Mouse (Mus musculus) urinary bladder, postnatal 14 days (tissue): Measurements from ENCODE around the gene Olfr1097.

Experiments used
- DNase-seq: peaks from one replicate; pipeline ENCODE4 v3.0.0; 2021; ENCODE audit warnings: low spot score

Gene Olfr1097

GRCm38 (mm10) chr2:86892116-86892515, at the start of gene Olfr1097:
Gene Olfr1097, minus strand, starts transcription at chr2:86892216.
- no peak for DNase-seq

GRCm38 (mm10) chr2:86926557-86926956, 34.5 kb upstream of the Olfr1097 start:
- no peak for DNase-seq

GRCm38 (mm10) chr2:86924445-86924844, 32.4 kb upstream of the Olfr1097 start, which contains the start of gene Olfr1098:
Gene Olfr1098, minus strand, starts transcription at chr2:86924545.
- no peak for DNase-seq

- no peak for DNase-seq
Observed at GRCm38 (mm10) chr2:86905647-86906046, 13.6 kb upstream of the Olfr1097 start.

GRCm38 (mm10) chr2:86874702-86875101, 17.3 kb downstream of the Olfr1097 start, which contains the start of gene Gm13723:
Gene Gm13723, minus strand, starts transcription at chr2:86874802.
- DNase-seq = no peak

GRCm38 (mm10) chr2:86851596-86851995, 40.4 kb downstream of the Olfr1097 start, which contains the start of gene Olfr1095:
Gene Olfr1095, minus strand, starts transcription at chr2:86851696.
- no peak for DNase-seq
